Mouse (Mus musculus): ENCODE measurements around the gene Fuca2. TPM values are rescaled to one million over a fixed set of nuclear protein-coding genes. Genes with fewer than 3 reads are reported as not detected.

Fuca2 gene
- polyA plus RNA-seq, 1 experiment from 2014 or later: 39.8 TPM

- Histone ChIP-seq H3K36me3 (replicated peaks; ENCODE audit: insufficient read depth, low read length) (peaks cover 18% of the 10 kb centered on the region), H3K4me2 (ENCODE audit: low read depth, low read length) (peak overlapping the region; percentile 86), H3K27ac (ENCODE audit: low read depth) (peak overlapping the region; percentile 55), H3K9me3 (ENCODE audit: low read length) (no peaks in the 10 kb centered on the region), H3K27me3 (ENCODE audit: insufficient read depth, low read length) (no peaks in the 10 kb centered on the region), H3K9ac (replicated peaks) (peak overlapping the region; percentile 78), H3K4me3 (ENCODE audit: low read depth, low read length) (peak overlapping the region; percentile 67; the same call in 1 of the 2 replicates), H3K4me1 (ENCODE audit: insufficient read depth) (peaks cover 10% of the 10 kb centered on the region)
- TF ChIP-seq EP300 (IDR thresholded peaks at IDR 0.05; ENCODE audit: low read depth) (peak; percentile 94), CTCF (IDR thresholded peaks at IDR 0.05; ENCODE audit: low read depth) (no peak)
- peak; percentile 55 for DNase-seq
- 55% methylated on average over 8 of the region's 8 CpGs for WGBS (ENCODE audit: insufficient replicate concordance)
- peak; percentile 77 for ATAC-seq
Measured at GRCm38 (mm10) chr10:13502371-13502770, 3.0 kb downstream of the Fuca2 start.

- peak overlapping the region; percentile 35; the same call in 1 of the 2 replicates for H3K4me2 ChIP-seq (ENCODE audit: low read depth, low read length)
- H3K36me3 ChIP-seq (replicated peaks; ENCODE audit: insufficient read depth, low read length): peaks cover 5% of the 10 kb centered on the region
- H3K4me3 ChIP-seq (ENCODE audit: low read depth, low read length): no peak overlapping the region
- no peak overlapping the region for H3K9ac ChIP-seq (replicated peaks)
- H3K27ac ChIP-seq (ENCODE audit: low read depth): no peak overlapping the region
- H3K4me1 ChIP-seq (ENCODE audit: insufficient read depth): peaks cover 5% of the 10 kb centered on the region
- WGBS (ENCODE audit: insufficient replicate concordance): 64% methylated on average over 4 of the region's 4 CpGs
- DNase-seq (no peak), ATAC-seq (peak; percentile 79)
- TF ChIP-seq CTCF (IDR thresholded peaks at IDR 0.05; ENCODE audit: low read depth) (no peak), EP300 (IDR thresholded peaks at IDR 0.05; ENCODE audit: low read depth) (peak; percentile 71; the same call in 1 of the 2 replicates)
- no peaks in the 10 kb centered on the region for H3K27me3 ChIP-seq (ENCODE audit: insufficient read depth, low read length)
- H3K9me3 ChIP-seq (ENCODE audit: low read length): no peaks in the 10 kb centered on the region
Measured at GRCm38 (mm10) chr10:13521857-13522256, 22.5 kb downstream of the Fuca2 start.

- no peak overlapping the region for H3K27ac ChIP-seq (ENCODE audit: low read depth)
- peaks cover 28% of the 10 kb centered on the region for H3K36me3 ChIP-seq (replicated peaks; ENCODE audit: insufficient read depth, low read length)
- 70% methylated on average over 4 of the region's 4 CpGs for WGBS (ENCODE audit: insufficient replicate concordance)
- H3K27me3 ChIP-seq (ENCODE audit: insufficient read depth, low read length): no peaks in the 10 kb centered on the region
- no peak overlapping the region for H3K4me3 ChIP-seq (ENCODE audit: low read depth, low read length)
- TF ChIP-seq EP300 (IDR thresholded peaks at IDR 0.05; ENCODE audit: low read depth) (no peak), CTCF (IDR thresholded peaks at IDR 0.05; ENCODE audit: low read depth) (no peak)
- ATAC-seq (peak; percentile 31), DNase-seq (no peak)
- no peaks in the 10 kb centered on the region for H3K9me3 ChIP-seq (ENCODE audit: low read length)
- no peaks in the 10 kb centered on the region for H3K4me1 ChIP-seq (ENCODE audit: insufficient read depth)
- H3K9ac ChIP-seq (replicated peaks): no peak overlapping the region
- H3K4me2 ChIP-seq (ENCODE audit: low read depth, low read length): no peak overlapping the region
Measured at GRCm38 (mm10) chr10:13528155-13528554, 28.8 kb downstream of the Fuca2 start.

GRCm38 (mm10) chr10:13534751-13535150, 35.4 kb downstream of the Fuca2 start:
- no peak overlapping the region for H3K4me2 ChIP-seq (ENCODE audit: low read depth, low read length)
- no peaks in the 10 kb centered on the region for H3K4me1 ChIP-seq (ENCODE audit: insufficient read depth)
- peaks cover 35% of the 10 kb centered on the region for H3K36me3 ChIP-seq (replicated peaks; ENCODE audit: insufficient read depth, low read length)
- no peak for DNase-seq
- no peak for ATAC-seq
- H3K27ac ChIP-seq (ENCODE audit: low read depth): no peak overlapping the region
- TF ChIP-seq CTCF (IDR thresholded peaks at IDR 0.05; ENCODE audit: low read depth) (no peak), EP300 (IDR thresholded peaks at IDR 0.05; ENCODE audit: low read depth) (no peak)
- no peak overlapping the region for H3K9ac ChIP-seq (replicated peaks)
- H3K4me3 ChIP-seq (ENCODE audit: low read depth, low read length): no peak overlapping the region
- no peaks in the 10 kb centered on the region for H3K9me3 ChIP-seq (ENCODE audit: low read length)
- 76% methylated on average over 3 of the region's 3 CpGs for WGBS (ENCODE audit: insufficient replicate concordance)
- H3K27me3 ChIP-seq (ENCODE audit: insufficient read depth, low read length): no peaks in the 10 kb centered on the region

GRCm38 (mm10) chr10:13536706-13537105, 37.4 kb downstream of the Fuca2 start:
- Histone ChIP-seq H3K4me1 (ENCODE audit: insufficient read depth) (no peaks in the 10 kb centered on the region), H3K36me3 (replicated peaks; ENCODE audit: insufficient read depth, low read length) (peaks cover 34% of the 10 kb centered on the region), H3K9ac (replicated peaks) (no peak overlapping the region), H3K27ac (ENCODE audit: low read depth) (no peak overlapping the region), H3K4me2 (ENCODE audit: low read depth, low read length) (no peak overlapping the region), H3K9me3 (ENCODE audit: low read length) (no peaks in the 10 kb centered on the region), H3K4me3 (ENCODE audit: low read depth, low read length) (no peak overlapping the region), H3K27me3 (ENCODE audit: insufficient read depth, low read length) (no peaks in the 10 kb centered on the region)
- no peak for DNase-seq
- WGBS (ENCODE audit: insufficient replicate concordance): 93% methylated on average over 7 of the region's 7 CpGs
- no peak for ATAC-seq
- no peak for TF ChIP-seq CTCF (IDR thresholded peaks at IDR 0.05; ENCODE audit: low read depth)
- no peak for TF ChIP-seq EP300 (IDR thresholded peaks at IDR 0.05; ENCODE audit: low read depth)

GRCm38 (mm10) chr10:13539769-13540333, 40.5 kb downstream of the Fuca2 start:
- Histone ChIP-seq H3K9ac (replicated peaks) (no peak overlapping the region), H3K27me3 (ENCODE audit: insufficient read depth, low read length) (no peaks in the 10 kb centered on the region), H3K4me2 (ENCODE audit: low read depth, low read length) (no peak overlapping the region), H3K36me3 (replicated peaks; ENCODE audit: insufficient read depth, low read length) (peaks cover 31% of the 10 kb centered on the region), H3K9me3 (ENCODE audit: low read length) (no peaks in the 10 kb centered on the region), H3K4me3 (ENCODE audit: low read depth, low read length) (no peak overlapping the region), H3K27ac (ENCODE audit: low read depth) (no peak overlapping the region), H3K4me1 (ENCODE audit: insufficient read depth) (no peaks in the 10 kb centered on the region)
- WGBS (ENCODE audit: insufficient replicate concordance): 83% methylated on average over 7 of the region's 7 CpGs
- DNase-seq (no peak), ATAC-seq (no peak)
- no peak for TF ChIP-seq EP300 (IDR thresholded peaks at IDR 0.05; ENCODE audit: low read depth)
- TF ChIP-seq CTCF (IDR thresholded peaks at IDR 0.05; ENCODE audit: low read depth): no peak

Measured in liver, postnatal 0 days (tissue).